Mouse (Mus musculus) lung, postnatal 10 days (tissue): ENCODE measurements around the gene Itm2b.

ENCODE experiments used
- DNase-seq: peaks from one replicate; pipeline ENCODE4 v3.0.0; 2021

Itm2b gene

DNA sequence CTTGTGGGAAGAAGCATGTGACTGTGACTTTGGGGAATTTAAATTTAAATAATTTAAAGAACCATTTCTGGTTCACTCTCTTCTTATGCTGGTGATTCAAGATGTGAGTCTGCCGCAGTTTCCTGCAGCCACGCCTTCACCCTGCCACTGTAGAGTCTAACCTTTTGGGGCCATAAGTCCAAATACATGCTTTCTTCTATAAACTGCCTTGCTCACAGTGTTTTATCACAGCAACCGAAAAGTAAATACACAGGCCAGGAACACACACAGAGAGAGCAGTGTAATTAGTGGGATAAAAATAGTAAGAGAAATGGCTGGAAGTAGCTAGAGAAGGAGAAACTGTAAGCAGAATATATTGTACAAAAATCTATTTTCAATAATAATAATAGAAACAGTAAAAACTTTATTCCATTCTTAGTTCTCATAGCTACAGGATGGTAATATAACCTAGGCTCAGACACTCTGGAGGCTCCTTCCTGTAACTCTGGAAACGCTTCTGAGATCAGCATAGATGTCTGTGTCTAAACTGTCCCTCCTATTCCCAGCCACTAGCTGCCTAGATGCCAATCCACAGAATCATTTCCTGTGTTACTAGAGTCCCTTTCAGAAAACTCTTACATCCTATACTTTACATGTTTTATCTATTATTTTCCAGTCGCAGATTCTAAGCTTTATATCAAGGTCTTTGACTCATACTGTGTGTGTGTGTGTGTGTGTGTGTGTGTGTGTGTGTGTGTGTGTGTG, 9.3 kb upstream of the Itm2b start:
- no peak for DNase-seq

- no peak for DNase-seq
Observed at GRCm38 (mm10) chr14:73391457-73391856, 6.4 kb upstream of the Itm2b start.

- no peak for DNase-seq
Observed at GRCm38 (mm10) chr14:73390196-73390595, 5.1 kb upstream of the Itm2b start.

GRCm38 (mm10) chr14:73389059-73389458, 4.0 kb upstream of the Itm2b start:
- peak; percentile 57 for DNase-seq

GRCm38 (mm10) chr14:73388546-73388945, 3.5 kb upstream of the Itm2b start:
- DNase-seq = peak; percentile 70

- no peak for DNase-seq
Observed at GRCm38 (mm10) chr14:73386493-73386892, 1.4 kb upstream of the Itm2b start.

DNA sequence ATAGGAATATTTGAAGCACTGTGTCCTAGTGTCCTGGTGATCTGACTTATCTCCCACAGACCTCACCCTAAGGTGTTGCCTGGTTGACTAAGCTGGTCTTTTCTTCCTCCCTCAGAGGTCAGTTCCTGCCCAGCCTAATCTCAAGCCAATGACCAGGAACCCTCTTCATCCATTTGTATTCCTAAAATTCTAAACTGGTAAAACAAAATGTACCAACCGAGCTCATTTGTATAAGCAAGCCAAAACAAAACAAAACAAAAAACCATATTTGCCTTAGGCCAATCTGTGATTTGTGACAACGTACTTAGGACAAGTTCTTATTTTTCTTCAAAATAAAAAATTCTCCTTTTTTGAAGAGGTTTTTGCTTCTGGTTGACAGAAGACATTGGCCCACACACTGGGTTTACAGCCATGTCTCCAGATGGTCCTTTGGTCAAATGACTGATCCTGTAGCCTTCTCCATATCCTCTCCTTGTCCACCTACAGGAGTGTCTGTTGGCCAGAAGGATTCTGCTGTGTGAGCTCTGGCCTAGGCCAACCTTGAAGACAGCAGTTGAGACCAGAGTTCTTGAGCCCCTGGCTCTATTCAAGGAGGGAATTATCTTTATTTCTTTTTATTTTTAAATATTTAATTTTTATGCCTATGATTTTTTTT, 758 bp upstream of the Itm2b start:
- no peak for DNase-seq

DNA sequence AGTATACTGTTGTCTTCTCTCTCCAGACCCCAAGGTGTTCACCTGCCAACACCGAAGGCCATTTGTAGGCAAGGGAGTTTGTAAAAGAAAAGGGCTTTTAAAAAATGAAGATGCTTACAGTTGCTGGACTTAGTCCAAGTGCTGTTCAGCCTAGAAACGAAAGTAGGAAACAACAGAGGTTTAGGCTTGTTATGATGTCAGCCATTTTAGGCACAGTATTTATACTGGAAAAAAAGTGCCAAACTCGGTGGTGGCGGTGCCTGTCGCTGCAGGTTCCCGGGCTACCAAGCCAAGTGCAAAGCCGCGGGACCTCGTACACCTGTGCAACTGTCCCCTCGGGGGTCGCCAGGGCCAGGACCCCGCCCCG, 560 bp downstream of the Itm2b start:
- DNase-seq = peak; percentile 48

- no peak for DNase-seq
Observed at GRCm38 (mm10) chr14:73383746-73384145, 1.3 kb downstream of the Itm2b start.

DNA sequence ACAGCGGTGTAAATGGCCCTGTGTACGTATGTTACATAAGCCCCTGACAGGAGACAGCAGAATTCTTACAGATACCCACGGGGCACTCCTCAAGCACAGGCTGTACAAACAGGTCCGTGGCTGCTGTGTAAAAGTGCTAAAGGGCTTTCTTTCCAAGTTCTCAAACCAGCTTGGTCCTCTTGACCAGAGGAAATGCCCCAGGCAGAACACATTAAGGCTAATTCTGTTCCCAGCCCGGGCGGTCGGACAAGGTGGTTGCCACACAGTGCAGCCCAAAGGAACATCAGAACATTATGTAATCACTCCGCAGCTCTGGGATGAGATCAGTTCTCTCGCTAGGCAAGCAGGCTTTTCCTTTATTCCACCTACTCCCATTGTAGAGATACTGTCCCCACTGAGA, 2.4 kb downstream of the Itm2b start:
- DNase-seq = peak; percentile 68

DNA sequence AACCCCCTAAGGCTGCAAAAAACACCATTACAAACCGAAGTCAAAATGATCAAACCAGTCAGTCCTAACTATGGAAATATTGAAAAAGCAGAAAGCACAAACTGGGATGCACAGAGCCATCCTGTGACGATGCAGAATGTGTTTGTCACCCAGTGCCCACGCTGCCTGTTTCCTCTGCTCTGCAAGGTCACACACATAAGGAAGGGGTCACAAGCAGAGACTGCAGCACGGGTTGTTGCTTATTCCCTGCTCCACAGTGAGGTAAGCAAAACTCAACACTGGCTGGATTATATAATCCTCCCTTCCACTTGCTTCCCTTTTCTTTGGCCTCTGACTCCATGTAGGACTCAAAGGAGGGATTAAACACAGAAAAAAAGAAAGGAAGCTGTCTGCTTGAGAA, 3.5 kb downstream of the Itm2b start:
- DNase-seq = no peak

DNA sequence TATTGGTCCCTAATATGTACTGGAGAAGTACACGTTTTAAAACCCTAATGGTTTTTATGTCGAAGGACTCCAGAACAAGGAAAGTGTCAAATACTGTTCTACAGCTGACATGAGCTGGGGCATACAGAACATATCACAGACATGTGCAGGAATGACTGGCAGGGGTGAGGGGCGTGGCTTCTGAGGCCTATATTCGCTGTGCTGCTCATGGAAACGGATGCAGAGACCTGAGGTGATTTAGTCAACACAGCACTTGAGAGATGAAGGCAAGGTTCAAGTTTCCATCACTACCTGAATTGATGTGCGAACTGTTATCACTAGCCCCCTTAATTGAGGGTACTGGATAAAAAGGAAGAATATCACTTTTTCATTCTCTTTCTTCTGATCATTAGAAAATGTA, 7.3 kb downstream of the Itm2b start:
- no peak for DNase-seq

DNA sequence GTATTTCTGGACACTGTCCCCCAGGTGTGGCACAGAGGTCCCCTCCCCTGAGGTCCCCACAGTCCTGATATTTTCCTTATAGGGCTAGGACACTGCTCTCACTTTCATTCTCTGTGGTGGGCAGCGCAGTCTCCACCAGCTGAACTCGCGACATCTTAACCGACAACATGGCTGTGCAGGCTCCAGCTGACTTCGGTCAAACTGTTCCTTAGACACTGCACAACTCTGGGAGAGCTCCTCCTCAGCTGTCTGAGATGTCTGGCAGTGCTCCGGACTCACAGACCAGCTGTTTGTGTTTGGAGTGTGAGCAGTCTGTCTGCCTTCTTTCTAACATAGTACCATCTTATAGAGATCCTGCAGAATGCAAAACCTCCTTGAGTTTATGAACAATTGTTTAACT, 8.2 kb downstream of the Itm2b start:
- DNase-seq = peak; percentile 60

GRCm38 (mm10) chr14:73375903-73376302, 9.2 kb downstream of the Itm2b start:
- no peak for DNase-seq

- DNase-seq = no peak
Observed at GRCm38 (mm10) chr14:73375445-73375844, 9.6 kb downstream of the Itm2b start.

GRCm38 (mm10) chr14:73374315-73374890, 10.7 kb downstream of the Itm2b start:
- peak; percentile 29 for DNase-seq

DNA sequence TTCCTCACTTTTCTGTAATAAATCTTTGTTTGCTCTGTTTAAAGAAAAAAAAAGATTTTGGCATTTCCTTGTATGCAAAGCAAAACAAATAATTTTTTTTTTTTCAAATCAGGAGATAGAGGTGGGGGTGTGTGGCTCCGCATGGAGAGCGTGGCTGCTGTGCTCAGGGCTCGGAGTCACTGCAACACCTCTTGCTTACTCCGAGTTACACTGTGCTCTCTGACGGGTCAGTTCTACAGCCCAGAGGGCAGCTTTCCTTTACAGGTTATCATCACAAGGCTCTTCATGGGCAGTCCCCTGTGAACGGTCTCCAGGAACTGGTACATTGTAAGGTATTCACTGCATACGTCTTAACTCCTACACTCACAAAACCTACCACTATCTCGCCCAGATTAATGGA, 11.5 kb downstream of the Itm2b start:
- no peak for DNase-seq

DNA sequence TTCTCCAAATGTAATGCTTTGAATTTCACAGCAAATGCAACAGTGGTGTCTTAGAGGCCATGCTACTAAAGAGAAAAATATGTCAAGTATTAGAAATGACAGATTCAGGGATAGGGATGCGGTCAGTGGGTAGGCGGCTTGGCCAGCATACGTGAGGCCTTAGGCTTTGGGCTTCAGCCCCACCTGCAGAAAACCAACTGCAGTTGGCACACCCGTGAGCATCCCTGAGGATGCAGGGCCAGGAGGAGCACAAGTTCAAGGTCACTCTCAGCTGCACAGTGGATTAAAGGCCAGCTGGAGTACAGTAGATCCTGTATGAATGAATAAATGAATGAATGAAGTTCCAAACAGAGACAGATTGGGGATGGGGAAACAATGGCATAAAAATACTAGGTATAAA, 12.1 kb downstream of the Itm2b start:
- DNase-seq = no peak

- no peak for DNase-seq
Observed at GRCm38 (mm10) chr14:73371577-73371976, 13.5 kb downstream of the Itm2b start.

DNA sequence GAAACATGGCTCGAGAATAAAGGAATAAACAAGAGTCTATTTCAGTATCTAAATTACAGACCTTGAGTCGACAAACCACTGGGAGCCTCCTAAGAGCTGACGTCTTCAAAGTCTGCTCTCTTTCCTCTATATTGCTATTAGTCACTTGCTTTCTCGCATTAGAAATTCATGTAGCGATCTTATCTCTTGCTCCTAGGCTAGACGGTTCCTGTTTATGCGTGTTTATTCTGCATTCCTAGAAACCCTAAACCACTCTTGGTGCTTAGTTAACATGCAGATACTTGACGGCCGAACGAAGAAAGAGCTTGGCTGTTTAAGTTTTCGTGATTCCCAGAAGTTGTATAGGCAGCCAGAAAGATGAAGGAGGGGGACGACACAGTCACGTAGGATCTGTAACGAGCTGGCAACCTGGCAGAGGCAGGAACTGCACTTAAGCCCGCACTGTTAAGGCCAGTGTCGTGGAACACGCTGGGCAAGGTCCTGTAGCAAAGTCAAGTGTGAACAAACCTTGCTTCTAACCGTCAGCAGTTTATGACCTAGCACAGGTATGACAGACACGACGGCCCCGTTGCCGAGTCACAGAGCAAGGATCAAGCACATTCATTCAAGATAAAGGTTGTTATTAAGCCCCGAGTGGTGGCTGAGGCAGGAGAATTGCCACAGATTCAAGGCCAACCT, 14.3 kb downstream of the Itm2b start:
- no peak for DNase-seq

- no peak for DNase-seq
Observed at GRCm38 (mm10) chr14:73370078-73370670, 14.9 kb downstream of the Itm2b start.

DNA sequence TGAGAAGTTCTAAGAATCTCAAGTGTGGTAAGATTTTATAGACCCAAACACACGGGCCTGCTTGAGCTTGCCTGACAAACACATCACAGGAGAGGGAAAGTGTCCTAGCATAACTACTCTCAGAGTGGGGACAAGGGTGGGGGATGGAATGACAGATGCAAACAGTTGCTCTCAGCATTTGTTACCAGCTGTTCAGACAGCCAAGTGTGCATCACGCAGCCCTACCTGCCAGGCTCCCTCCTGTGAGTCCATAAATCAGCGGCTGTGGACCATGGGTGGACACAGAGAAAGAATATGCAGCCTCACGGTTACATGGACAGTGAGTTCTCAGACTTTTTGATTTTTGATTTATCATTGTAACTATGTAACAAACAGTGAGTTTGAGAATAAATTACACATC, 15.5 kb downstream of the Itm2b start:
- no peak for DNase-seq

DNA sequence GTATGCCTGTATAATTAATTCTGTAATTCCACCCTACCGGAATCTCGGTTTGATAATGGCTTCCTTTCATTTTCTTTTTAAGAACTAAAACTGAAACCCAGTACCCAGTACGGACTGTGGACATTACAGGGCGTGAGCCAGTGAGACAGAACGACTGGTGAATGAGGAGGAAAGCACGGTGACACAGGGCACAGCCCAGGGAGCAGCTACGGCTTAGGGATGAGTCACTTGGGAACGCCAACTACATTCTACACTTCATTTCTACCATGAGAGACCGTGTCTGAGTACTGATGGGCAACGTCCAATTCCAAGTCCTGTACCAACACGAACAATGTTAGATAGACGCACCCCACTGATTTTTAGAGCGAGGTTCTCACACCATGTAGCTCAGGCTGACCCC, 16.1 kb downstream of the Itm2b start:
- no peak for DNase-seq

GRCm38 (mm10) chr14:73368221-73368620, 16.9 kb downstream of the Itm2b start:
- DNase-seq = no peak
